Mouse (Mus musculus) intestine, embryonic 16.5 days (tissue): ENCODE results near the gene St14. TPM values are rescaled to one million over a fixed set of nuclear protein-coding genes. Genes with fewer than 3 reads are reported as not detected.

Experiments used
- ATAC-seq: fragments of 200-750 bp; cut with Nextera tagmentation; 2 replicates; pipeline ENCODE4 v1.8.0; 2017; ENCODE audit warnings: moderate TSS enrichment, moderate library complexity
- H3K27ac ChIP-seq: fragments of 300-500 bp; sonication (generic); 2 replicates; pipeline ENCODE4 v1.5.1; 2014; ENCODE audit warnings: mild to moderate bottlenecking, low read length
- H3K27me3 ChIP-seq: fragments of 300-500 bp; sonication (generic); replicated peaks from 2 replicates; pipeline ENCODE4 v1.6.1; 2014; ENCODE audit warnings: low read length, control low read depth, mixed read lengths; ENCODE audit not compliant: control insufficient read depth, insufficient read depth
- H3K36me3 ChIP-seq: fragments of 300-500 bp; sonication (generic); 2 replicates; pipeline ENCODE4 v1.6.1; 2014; ENCODE audit warnings: low read length, control low read depth; ENCODE audit not compliant: control insufficient read depth, insufficient read depth
- H3K4me1 ChIP-seq: fragments of 300-500 bp; sonication (generic); 2 replicates; pipeline ENCODE4 v1.6.1; 2014; ENCODE audit warnings: low read length, control low read depth, mixed read lengths; ENCODE audit not compliant: control insufficient read depth, insufficient read depth
- H3K4me2 ChIP-seq: fragments of 300-500 bp; sonication (generic); 2 replicates; pipeline ENCODE4 v1.6.1; 2014; ENCODE audit warnings: low read depth, low read length, control low read depth
- H3K4me3 ChIP-seq: fragments of 300-500 bp; sonication (generic); 2 replicates; pipeline ENCODE4 v1.5.1; 2014; ENCODE audit warnings: mild to moderate bottlenecking, low read length
- H3K9ac ChIP-seq: fragments of 300-500 bp; sonication (generic); 2 replicates; pipeline ENCODE4 v1.6.1; 2014; ENCODE audit warnings: low read depth, low read length
- H3K9me3 ChIP-seq: fragments of 300-500 bp; sonication (generic); 2 replicates; pipeline ENCODE4 v1.6.1; 2016; ENCODE audit warnings: low read length, control low read depth; ENCODE audit not compliant: control insufficient read depth
- WGBS: fragments of 180-500 bp; shearing (Covaris S2); extraction: QIAGEN DNeasy Blood & Tissue Kit; methylation state at CpG from one replicate; pipeline ENCODE4 v1.1.7; 2014; 5-methylcytosine and 5-hydroxymethylcytosine counted together
- polyA plus RNA-seq: library from polyadenylated mRNA; unstranded; fragments of >200 nt; fragmentation: Nextera tagmentation; extraction: Ambion mirVana; gene quantifications from 2 replicates; pipeline ENCODE4 v1.2.1, GENCODE M21; 2015

The St14 gene
- polyA plus RNA-seq, 1 experiment from 2014 or later: 91.4 TPM

DNA sequence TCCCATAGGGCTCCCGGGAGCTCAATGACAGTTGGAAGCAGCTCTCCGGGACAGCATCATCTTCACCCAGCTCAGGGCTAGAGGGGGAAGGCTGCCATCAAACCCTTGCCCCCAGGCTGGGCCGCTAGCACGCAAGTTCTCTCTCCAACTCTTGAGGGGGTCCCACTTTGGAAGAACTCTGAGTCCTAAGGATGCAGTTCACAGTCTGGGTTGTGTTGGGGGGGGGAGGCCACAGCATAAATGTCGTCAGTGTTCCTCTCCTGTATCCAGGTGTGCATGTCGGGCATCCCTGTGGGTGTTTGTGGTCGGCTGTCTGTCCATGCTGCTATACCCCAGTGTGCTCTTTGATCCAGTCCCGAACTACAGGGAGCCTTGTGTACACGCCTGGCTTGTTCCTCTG lies 42.1 kb downstream of the St14 start:
- H3K27ac ChIP-seq: no peak overlapping the region
- 90% methylated on average over 9 of the region's 9 CpGs for WGBS
- no peaks in the 10 kb centered on the region for H3K36me3 ChIP-seq
- H3K9me3 ChIP-seq: no peaks in the 10 kb centered on the region
- no peaks in the 10 kb centered on the region for H3K27me3 ChIP-seq
- H3K4me2 ChIP-seq: no peak overlapping the region
- H3K4me1 ChIP-seq: no peaks in the 10 kb centered on the region
- no peak for ATAC-seq
- H3K9ac ChIP-seq: no peak overlapping the region
- no peak overlapping the region for H3K4me3 ChIP-seq

DNA sequence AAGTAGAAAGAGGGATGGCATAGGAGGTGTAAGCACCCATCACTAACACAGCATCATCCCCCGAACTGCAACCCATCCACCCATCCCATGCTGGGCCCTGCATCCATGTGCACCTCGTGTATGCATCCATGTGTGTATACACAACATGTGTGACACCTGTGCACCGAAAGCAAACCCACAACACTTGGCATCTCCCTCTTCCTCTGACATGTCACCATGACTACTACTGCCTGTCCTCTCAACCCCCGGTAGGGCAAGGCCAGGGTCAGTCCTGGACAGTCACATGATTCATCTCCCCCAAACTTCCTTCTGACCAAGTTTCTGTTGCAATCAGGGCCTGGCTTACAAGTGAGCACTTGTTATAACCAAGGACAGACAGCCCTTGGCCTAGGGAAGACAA lies 42.8 kb downstream of the St14 start:
- ATAC-seq: no peak
- Histone ChIP-seq H3K9ac (no peak overlapping the region), H3K36me3 (no peaks in the 10 kb centered on the region), H3K27ac (no peak overlapping the region), H3K4me1 (no peaks in the 10 kb centered on the region), H3K4me2 (no peak overlapping the region), H3K27me3 (no peaks in the 10 kb centered on the region), H3K4me3 (no peak overlapping the region), H3K9me3 (no peaks in the 10 kb centered on the region)
- 85% methylated on average over 4 of the region's 4 CpGs for WGBS

DNA sequence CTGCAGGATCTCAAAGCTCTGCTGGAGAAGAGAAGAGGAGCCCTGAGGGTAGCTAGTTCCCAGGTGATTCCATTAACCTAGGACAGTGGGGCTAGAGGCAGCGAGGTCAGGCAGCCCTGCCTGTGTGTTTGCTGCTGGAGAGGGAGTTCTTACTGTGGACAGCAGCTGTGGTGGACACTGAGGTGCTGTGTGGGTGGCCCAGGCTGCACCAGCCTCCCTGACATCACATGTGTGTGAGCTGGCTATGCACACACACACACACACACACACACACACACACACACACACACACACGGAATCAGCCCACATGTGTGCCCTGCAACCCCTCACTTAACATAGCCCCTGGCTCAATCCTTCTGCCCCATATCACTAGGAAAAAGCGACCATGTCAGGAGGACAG lies 43.5 kb downstream of the St14 start:
- no peak for ATAC-seq
- no peak overlapping the region for H3K4me3 ChIP-seq
- no peak overlapping the region for H3K27ac ChIP-seq
- H3K36me3 ChIP-seq: no peaks in the 10 kb centered on the region
- no peak overlapping the region for H3K4me2 ChIP-seq
- no peaks in the 10 kb centered on the region for H3K27me3 ChIP-seq
- H3K9me3 ChIP-seq: no peaks in the 10 kb centered on the region
- H3K4me1 ChIP-seq: no peaks in the 10 kb centered on the region
- H3K9ac ChIP-seq: no peak overlapping the region
- 69% methylated on average over 3 of the region's 3 CpGs for WGBS

DNA sequence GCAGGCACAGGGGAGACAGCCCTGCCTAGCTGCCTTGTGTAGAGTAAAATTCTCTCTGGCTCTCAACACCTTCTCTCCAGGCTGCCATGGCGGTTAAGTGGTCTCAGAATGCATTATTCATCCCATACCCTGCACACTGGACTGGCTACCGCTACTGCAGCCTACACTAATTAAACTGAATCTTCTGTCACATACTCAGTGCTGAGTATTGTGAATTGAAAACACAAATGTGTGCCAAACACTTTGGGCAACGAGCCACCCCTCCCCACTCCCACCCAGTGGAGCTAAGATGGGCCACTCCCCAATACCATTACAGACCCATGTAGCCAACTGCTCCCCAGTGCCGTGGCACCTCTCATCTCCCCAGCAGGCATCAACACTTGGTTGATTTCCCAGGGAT lies 44.2 kb downstream of the St14 start:
- ATAC-seq: no peak
- Histone ChIP-seq H3K27ac (no peak overlapping the region), H3K4me1 (no peaks in the 10 kb centered on the region), H3K36me3 (no peaks in the 10 kb centered on the region), H3K4me2 (no peak overlapping the region), H3K9me3 (no peaks in the 10 kb centered on the region), H3K27me3 (no peaks in the 10 kb centered on the region), H3K4me3 (no peak overlapping the region), H3K9ac (no peak overlapping the region)
- WGBS: 85% methylated on average over 4 of the region's 4 CpGs

DNA sequence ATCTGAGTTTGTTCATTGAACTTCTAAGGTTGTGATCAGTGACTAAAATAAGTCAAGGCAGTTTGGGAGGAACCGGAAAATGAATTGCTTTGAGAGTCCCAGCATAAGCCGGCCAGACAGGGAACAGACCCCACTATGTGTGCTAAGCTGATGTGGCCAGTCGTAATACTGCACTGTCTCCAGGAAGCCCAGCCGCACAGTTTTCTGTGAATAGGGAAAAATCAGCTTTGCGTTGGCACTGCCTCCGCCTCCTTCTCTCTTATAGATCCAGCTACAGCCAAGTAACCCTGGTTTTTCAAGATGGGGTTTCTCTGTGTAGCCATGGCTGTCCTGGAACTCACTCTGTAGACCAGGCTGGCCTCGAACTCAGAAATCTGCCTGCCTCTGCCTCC lies 44.9 kb downstream of the St14 start:
- Histone ChIP-seq H3K9me3 (no peaks in the 10 kb centered on the region), H3K36me3 (no peaks in the 10 kb centered on the region), H3K9ac (no peak overlapping the region), H3K4me1 (no peaks in the 10 kb centered on the region), H3K4me2 (no peak overlapping the region), H3K4me3 (no peak overlapping the region), H3K27me3 (no peaks in the 10 kb centered on the region), H3K27ac (no peak overlapping the region)
- ATAC-seq: no peak
- 76% methylated on average over 7 of the region's 7 CpGs for WGBS

DNA sequence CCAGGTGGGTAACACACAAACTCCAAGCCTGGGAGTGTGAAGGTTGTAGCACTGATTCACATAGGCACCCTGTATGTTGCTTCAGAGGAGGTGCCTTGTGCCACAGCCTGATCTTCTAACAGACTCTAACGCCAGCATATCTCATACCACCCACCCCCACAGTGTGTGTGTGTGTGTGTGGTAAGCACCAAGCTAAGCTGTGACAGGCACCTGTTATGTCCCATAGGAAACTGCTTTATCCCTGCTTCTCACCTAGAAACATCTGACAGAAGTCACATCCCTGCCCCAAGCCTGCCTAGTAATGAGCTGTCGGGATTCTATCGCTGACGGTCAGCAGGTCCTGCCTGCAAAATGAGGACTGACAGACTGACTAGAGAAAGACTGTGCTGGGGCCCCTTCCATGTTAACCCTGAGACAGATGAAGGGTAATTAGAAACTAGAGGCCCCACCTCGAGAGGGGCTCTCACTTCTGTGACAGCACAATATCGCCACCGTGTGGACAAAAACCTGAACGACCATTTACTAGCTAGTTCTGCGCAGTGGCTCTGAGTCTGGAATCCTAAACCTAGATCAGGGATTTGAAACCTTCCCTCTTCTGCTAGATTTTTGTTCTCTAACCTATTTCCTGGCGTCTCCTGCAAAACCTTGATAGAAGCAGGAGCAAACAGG lies 45.4 kb downstream of the St14 start:
- H3K9ac ChIP-seq: no peak overlapping the region

DNA sequence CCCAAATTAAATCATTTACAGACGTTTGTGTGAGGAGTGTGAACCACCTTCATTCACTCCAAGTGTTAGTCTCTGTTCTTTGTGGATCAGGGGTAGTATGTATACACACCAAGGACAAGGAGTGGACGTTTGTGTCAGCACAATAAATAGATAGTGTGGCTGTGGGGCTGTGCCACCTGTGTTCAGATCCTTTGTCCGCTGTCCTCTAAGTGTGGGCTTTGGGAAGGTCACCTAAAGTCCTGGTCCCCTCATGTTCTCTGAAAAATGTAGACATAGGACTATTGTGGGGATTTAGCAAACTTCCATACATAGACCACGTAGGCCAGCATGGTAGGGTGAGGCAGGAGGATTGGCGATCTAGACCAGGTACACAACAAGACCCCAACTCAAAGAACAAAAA lies 46.1 kb downstream of the St14 start:
- Histone ChIP-seq H3K27me3 (no peaks in the 10 kb centered on the region), H3K36me3 (no peaks in the 10 kb centered on the region), H3K9ac (no peak overlapping the region), H3K4me1 (no peaks in the 10 kb centered on the region), H3K9me3 (no peaks in the 10 kb centered on the region), H3K27ac (no peak overlapping the region), H3K4me3 (no peak overlapping the region), H3K4me2 (no peak overlapping the region)
- no peak for ATAC-seq
- WGBS: 75% methylated on average over 5 of the region's 5 CpGs

More for the DNA sequence above, 45.4 kb downstream of the St14 start:
- Histone ChIP-seq H3K9me3 (no peaks in the 10 kb centered on the region), H3K4me3 (no peak overlapping the region), H3K27me3 (no peaks in the 10 kb centered on the region), H3K27ac (no peak overlapping the region), H3K4me1 (no peaks in the 10 kb centered on the region), H3K36me3 (no peaks in the 10 kb centered on the region), H3K4me2 (no peak overlapping the region)
- 18% methylated on average over 10 of the region's 10 CpGs for WGBS
- peak; percentile 39; the same call in 1 of the 2 replicates for ATAC-seq

DNA sequence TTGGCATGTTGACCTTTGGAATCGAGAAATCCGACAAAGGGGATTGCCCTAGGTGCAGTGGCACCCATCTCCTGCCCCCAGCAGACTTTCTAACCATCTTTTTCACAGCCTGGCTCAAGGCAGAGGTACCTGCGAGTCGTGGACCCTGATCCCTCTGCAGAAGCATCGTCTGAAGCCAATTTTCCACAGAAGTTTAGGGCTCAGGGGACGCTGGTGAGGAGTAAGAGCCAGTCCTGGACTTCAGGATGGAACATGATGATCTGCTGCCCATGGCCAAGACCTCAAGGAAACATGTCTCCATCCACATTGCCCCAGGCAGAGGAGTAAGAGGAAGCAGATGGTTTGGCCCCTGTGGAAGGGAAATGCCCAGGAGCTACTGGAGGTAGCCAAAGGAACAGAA lies 48.9 kb downstream of the St14 start:
- 70% methylated on average over 6 of the region's 6 CpGs for WGBS
- H3K4me2 ChIP-seq: no peak overlapping the region
- no peaks in the 10 kb centered on the region for H3K9me3 ChIP-seq
- no peak for ATAC-seq
- no peak overlapping the region for H3K4me3 ChIP-seq
- no peak overlapping the region for H3K9ac ChIP-seq
- no peaks in the 10 kb centered on the region for H3K27me3 ChIP-seq
- no peaks in the 10 kb centered on the region for H3K36me3 ChIP-seq
- H3K27ac ChIP-seq: no peak overlapping the region
- no peaks in the 10 kb centered on the region for H3K4me1 ChIP-seq

DNA sequence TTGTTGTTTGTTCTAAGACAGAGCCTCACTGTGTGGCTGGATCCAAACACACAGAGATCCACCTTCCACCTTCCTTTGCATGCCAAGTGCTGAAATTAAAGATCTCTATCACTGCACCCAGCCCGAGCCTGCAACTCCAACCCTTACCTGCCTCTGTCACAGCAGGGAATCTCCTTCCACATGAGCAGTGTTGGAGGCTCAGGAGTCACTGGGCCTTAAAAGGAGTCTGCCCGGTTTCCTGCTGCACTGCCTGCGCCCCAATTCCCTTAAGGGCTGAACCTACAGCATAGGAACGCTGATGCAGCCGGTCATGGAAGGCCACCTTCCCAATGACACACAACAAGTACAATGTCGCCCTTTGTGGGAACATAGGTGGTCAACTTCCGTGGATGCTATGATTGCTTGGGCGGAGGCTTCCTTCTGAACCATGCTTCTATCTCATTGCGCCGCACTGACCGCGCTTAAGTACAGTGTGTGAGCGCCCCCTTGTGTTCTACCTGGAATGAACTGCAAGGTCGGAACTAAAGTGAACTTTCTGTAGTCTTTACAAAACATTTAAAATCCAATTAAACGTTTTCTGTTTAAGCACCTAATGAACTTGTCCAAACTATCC lies 49.5 kb downstream of the St14 start:
- no peaks in the 10 kb centered on the region for H3K9me3 ChIP-seq
- H3K4me2 ChIP-seq: no peak overlapping the region
- peak; percentile 52; the same call in 1 of the 2 replicates for ATAC-seq
- H3K36me3 ChIP-seq: no peaks in the 10 kb centered on the region
- H3K9ac ChIP-seq: no peak overlapping the region
- H3K4me3 ChIP-seq: no peak overlapping the region
- no peak overlapping the region for H3K27ac ChIP-seq
- 9% methylated on average over 15 of the region's 15 CpGs for WGBS
- no peaks in the 10 kb centered on the region for H3K27me3 ChIP-seq
- no peaks in the 10 kb centered on the region for H3K4me1 ChIP-seq

DNA sequence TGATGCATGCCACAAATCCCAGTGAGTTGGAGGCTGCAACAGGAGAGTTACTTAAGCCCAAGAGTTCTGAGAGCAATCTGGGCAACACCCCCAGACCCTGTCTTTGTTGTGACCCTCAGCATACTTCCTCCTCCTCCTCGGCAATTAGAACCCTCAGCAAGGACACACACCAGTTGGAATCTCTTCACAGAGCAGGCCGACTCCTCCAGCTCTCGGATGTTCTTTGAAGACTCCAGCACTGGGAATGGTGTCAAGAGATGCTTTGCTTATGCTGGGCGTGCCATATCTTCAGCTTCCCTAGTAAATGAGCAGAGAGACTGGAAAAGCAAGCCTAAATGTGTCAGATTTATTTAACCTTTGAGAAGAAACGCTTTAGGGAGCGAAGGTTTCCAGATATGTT lies 50.9 kb downstream of the St14 start:
- H3K27me3 ChIP-seq: no peaks in the 10 kb centered on the region
- H3K4me3 ChIP-seq: no peak overlapping the region
- no peak overlapping the region for H3K9ac ChIP-seq
- no peak overlapping the region for H3K27ac ChIP-seq
- no peak for ATAC-seq
- H3K4me1 ChIP-seq: no peaks in the 10 kb centered on the region
- WGBS: 65% methylated on average over 6 of the region's 6 CpGs
- no peaks in the 10 kb centered on the region for H3K36me3 ChIP-seq
- H3K4me2 ChIP-seq: no peak overlapping the region
- no peaks in the 10 kb centered on the region for H3K9me3 ChIP-seq
